Mouse (Mus musculus) testis, postnatal 10 days (tissue): ENCODE measurements at regions not wholly inside any gene's neighbourhood (a gene's known extent, or its start where the extent isn't known, plus 50 kb on each side); places are given as distances from the start of the nearest gene placed in this dataset.
"Not testable (repeated sequence)": the region's sequence is repeated elsewhere in the genome, so short reads cannot be mapped to it uniquely, and the experiment has no call there.

Experiments used
- DNase-seq: peaks from one replicate; pipeline ENCODE4 v3.0.0; 2021; ENCODE audit warnings: low spot score

- DNase-seq, result not testable (repeated sequence)
Measured at GRCm38 (mm10) chr12:117327086-117327485, 189.2 kb upstream of the Rapgef5 start.

DNA sequence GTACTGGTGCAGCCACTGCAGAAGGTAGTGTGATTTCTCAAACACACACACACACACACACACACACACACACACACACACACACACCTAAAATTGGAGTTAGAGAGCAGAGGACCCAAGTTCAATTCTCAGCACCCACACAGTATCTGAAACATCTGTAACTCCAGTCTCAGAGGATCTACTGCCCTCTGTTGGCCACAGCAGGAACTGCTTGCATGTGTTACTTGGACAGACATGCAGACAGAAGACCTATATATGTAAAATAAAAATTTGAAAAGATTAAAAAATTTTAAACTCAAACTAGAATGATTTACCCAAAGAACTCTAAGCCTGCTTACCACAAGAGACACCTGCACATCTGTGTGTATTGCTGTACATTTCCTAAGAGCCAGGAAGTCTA lies 185.9 kb upstream of the Rapgef5 start:
- no peak for DNase-seq

DNA sequence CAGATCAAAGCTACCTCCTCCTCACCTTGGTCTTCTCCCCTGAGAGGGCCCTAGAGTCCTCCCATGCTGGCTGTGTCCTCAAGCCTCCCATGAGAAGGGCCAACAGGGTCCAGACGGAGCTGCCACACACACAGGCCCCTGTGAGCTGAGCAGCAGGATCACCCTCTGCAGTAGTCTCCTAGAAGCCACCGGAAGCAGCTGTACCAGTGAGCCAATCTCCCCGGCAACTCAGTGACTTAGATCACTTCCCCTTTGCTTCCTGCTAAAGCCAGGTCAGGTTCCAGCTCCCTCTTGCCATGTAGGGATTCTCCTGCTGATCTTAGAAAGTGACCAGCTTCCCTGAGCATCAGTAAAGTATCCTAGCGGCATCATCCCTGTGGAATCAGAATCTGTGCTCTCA lies 179.4 kb upstream of the Rapgef5 start:
- DNase-seq, result no peak

DNA sequence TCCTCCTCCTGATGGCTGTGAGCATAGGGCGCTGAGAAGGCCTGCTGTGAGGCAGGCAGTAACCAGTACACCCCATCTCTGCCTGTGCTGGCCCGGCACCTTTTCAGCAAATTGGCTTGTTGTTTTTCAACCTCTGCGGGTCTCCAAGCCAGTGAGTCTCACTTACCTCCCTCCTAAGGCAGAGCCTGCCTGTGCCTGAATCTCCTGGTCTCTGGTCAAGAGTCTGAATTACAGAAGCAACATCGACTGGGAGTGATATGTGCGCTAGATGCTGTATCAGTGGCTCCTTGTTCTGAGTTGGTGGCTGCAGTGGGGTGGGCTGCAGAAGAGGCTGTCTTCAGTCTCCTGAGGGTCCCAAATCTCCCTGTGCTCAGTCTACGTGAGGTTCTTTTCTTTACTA lies 174.0 kb upstream of the Rapgef5 start:
- no peak for DNase-seq

GRCm38 (mm10) chr12:117343121-117343520 lies 173.2 kb upstream of the Rapgef5 start:
- no peak for DNase-seq

DNA sequence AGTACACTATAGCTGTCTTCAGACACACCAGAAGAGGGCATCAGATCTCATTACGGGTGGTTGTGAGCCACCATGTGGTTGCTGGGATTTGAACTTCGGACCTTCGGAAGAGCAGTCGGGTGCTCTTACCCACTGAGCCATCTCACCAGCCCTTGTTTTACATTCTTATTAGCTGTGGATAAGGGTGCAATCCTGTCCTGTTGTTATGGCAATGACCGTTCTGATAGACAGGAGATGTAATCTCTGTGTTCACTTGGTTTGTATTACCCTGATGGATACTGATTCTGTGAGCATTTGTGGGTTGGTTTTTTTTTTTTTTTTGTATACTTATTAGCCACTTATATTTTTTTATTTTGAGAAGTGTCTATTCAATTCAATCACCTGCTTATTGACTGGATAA lies 172.7 kb upstream of the Rapgef5 start:
- DNase-seq, result not testable (repeated sequence)

DNA sequence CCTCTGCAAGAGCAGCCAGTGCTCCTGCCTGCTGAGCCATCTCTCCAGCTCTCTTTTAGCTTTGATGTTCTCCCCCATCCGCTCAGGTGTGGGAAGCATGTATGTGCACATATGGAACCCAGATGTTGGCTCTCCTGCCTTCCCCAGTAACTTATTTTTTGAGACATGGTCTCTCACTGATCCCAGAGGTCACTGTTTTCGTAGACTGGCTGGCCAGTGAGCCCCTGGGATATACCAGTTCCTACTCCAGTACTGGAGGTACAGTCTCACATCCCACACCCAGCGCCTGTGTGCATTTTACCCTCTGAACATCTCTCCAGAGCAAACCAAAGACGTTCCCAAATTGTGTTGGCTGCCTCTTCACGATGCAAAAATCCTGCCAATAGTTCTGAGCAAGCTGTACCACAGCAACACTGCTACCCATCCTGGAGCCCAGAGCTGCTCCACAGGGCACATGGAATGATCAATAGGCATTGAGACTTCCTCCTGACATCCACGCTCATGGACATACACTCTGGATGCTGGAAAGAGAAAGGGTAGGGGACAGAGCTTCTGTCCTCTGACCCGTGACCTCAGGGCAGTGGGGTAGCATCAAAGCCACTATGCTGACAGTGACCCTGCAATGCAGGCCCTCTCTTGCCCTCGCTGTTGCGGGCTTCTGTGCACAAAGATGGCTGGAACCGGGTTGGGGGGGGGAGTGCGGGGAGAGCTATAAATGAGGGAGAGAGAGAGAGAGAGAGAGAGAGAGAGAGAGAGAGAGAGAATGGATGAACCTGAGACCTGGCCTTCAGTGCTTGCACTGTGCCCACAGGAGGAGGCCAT lies 171.8 kb upstream of the Rapgef5 start:
- DNase-seq, result no peak

DNA sequence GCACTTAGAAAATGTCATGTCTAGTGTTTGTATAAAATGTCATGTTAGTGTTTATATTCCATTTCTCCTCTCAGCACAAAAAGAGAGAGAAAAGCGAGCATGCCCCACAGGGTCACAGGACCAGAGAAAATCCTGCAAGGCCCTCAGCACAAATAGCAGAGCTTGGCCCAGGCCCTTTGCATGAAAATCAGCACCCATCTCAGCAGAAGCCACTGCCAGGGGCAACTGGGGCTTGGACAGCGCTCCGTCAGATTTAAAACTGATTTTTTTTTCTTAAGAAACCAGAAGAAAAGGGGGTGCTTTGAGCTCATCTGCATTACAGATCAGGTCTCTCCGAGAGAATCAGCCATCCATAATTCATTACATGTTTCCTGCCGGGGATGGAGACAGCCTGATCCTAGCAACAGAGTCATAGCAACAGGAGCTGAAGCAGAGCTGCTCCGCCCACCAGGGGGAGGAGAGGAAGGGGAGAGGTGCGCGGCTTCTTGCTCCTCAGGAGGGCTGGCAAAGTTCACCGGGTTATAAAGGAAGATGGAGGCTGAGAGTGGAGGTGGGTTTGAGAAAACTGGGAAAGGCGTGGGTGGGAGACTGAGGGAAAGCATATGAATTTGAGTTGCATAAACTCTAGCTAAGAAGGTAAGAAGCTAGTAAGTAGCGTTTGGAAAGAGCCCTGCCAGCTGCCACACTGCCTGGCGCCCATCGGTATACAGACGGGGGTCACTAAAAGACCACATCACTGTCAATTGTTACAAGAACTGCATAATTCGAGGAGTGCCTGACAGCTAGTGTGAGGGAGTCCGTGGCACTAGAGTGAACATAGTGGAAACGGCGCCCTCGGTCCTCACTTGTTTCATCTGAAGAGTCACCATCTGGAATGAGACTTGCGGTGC lies 170.9 kb upstream of the Rapgef5 start:
- DNase-seq, result no peak

DNA sequence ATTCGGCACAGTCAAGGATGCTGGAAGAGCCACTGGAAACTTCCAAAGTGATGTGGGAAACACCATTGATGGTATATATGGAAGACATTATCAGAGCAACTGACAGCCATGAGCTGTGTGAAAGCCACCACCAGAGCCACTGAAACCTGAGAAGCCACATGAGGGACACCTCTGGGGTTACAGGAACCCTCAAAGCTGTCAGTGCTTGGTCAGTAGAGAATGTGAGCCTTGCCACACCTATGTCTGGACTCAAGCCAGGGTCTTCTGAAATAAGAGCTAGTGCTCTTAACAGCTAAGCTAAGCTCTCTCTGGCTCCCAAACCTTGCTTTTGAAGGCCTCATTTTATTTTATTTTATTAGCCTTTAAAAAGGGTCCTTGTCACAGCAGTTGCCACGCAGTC lies 170.2 kb upstream of the Rapgef5 start:
- DNase-seq, result no peak

GRCm38 (mm10) chr12:117347135-117347534 lies 169.1 kb upstream of the Rapgef5 start:
- DNase-seq, result no peak

DNA sequence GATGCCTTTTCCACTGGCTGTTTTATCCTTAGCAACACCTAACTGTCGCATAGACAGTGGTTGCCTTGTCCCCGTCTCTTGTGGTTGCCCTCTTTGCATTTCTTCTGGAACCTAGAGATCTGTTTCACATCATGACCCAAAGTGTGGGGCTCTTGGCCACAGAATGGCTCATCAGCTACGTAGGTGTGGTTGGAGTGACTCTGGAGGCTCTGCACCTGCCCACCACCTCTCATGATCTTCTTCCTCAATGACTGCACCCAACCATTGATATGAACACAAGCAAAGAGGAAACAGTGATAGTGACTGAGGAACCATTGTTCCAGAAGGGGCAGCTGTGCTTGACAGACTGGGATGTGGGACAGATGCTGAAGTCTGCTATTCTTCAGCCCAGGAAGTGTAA lies 167.8 kb upstream of the Rapgef5 start:
- DNase-seq, result no peak

GRCm38 (mm10) chr12:117351900-117352299 lies 164.4 kb upstream of the Rapgef5 start:
- no peak for DNase-seq

GRCm38 (mm10) chr12:117352511-117352910 lies 163.8 kb upstream of the Rapgef5 start:
- DNase-seq, result no peak

GRCm38 (mm10) chr12:117352938-117353337 lies 163.3 kb upstream of the Rapgef5 start:
- no peak for DNase-seq

GRCm38 (mm10) chr12:117357811-117358210 lies 158.5 kb upstream of the Rapgef5 start:
- no peak for DNase-seq

GRCm38 (mm10) chr12:117358891-117359290 lies 157.4 kb upstream of the Rapgef5 start:
- DNase-seq, result no peak

DNA sequence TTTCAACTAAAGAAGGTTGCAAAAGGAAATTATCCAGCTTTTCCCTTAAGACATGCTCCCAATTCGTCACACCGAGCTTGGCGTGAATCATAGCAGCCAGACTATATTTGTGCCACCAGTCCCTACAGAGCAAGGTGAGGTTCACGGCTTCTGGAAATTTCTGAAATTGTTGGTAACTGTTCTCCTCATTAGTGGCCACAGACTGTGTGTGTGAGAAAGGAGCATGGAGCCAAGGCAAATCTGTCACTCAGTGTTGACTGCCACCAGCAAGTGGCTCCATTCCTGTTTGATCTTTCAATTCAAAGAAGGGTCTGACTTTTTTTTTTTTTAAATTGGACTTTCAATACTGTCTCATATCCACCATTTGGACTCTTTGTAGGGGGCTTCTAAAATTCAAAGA lies 156.1 kb upstream of the Rapgef5 start:
- DNase-seq, result no peak

GRCm38 (mm10) chr12:117361826-117362225 lies 154.5 kb upstream of the Rapgef5 start:
- no peak for DNase-seq

- not testable (repeated sequence) for DNase-seq
Measured at GRCm38 (mm10) chr12:117363457-117363856, 152.8 kb upstream of the Rapgef5 start.

DNA sequence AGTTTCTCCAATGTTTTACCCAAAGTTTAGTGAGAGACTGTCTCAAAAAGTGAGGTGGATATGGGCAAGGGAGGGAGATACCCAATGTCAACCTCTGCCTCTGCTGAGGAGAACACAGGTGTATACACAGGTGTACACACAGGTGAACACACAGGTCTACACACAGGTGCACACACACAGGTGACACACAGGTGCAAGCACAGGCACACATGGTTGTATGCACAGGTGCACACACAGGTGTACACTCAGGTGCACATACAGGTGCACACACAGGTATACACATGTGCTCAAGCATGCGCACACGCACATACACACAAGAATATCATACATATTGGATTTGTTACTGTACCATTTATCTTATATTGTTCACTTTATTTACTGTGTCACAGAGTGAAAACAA lies 151.1 kb upstream of the Rapgef5 start:
- DNase-seq, result no peak

DNA sequence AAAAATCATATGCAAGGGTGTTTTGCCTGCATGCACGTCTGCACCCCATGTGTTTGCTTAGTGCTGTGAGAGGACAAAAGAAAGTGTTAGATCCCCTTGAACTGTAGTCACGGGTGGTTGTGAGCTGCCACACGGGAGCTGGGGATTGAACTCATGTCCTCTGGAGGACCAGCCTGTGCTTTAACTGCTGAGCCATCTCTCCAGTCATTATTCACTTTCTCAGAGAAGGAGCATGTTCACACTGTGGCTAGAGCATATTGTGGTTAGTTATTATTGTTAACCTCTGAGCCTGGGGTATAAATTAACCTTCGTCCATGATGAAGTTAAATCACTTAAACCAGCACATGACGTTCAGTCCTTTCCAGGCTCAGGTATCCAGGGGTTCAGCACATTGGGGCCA lies 150.4 kb upstream of the Rapgef5 start:
- DNase-seq, result no peak

DNA sequence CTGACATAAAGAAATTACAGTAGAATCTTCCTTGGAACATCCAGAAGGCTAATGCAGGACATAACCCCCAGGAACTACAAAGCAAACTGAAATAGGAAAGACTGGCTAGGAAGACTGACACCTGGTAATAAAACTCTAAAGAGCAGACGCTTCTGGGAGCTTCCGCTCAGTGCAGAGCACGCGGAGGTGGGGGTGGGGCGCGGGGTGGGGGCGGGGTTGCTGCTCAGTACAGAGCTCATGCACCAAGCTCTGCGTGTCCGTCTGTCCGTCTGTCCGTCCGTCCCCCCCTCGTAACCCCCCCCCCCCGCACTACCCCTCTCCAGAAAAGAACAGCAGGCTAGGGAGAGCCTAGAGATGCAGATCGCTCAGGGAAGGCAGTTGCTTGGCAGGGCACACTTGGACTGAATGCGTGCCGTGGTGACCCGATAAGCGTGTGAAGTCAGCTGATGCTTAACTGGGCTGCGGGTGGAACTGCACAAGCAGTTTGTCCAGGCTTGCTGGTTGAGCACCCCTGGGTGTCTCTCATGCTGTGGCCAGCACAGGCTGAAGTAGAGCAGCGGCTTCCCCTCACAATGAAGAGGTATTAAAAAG lies 137.9 kb upstream of the Rapgef5 start:
- no peak for DNase-seq
